Mouse (Mus musculus) brain, embryonic 14.5 days (tissue): ENCODE measurements around the gene Foxf1.

Experiments used
- CTCF ChIP-seq: fragments of 200-500 bp; IDR thresholded peaks from 2 replicates; pipeline ENCODE4 v1.5.1; 2012; ENCODE audit warnings: inconsistent platforms, mild to moderate bottlenecking, moderate library complexity, borderline replicate concordance; ENCODE audit not compliant: insufficient read depth, insufficient read length; ENCODE audit errors: extremely low read depth
- POLR2A ChIP-seq: fragments of 200-500 bp; IDR thresholded peaks from 2 replicates; pipeline ENCODE4 v1.6.1; 2012; ENCODE audit warnings: mild to moderate bottlenecking, inconsistent platforms, borderline replicate concordance; ENCODE audit not compliant: poor library complexity, insufficient read depth, insufficient read length, severe bottlenecking; ENCODE audit errors: extremely low read depth

- no peak for TF ChIP-seq CTCF
- no peak for TF ChIP-seq POLR2A
Measured at GRCm38 (mm10) chr8:121062521-121062920, 21.7 kb upstream of the Foxf1 start.
